Mouse (Mus musculus) ZHBTc4 (cell line): ENCODE measurements at regions not wholly inside any gene's neighbourhood (a gene's known extent, or its start where the extent isn't known, plus 50 kb on each side); places are given as distances from the start of the nearest gene placed in this dataset.
A peak's percentile ranks its signal among the peaks of the same experiment; 100 is the strongest.

Source experiments
- DNase-seq: peaks from one replicate; pipeline ENCODE4 v3.0.0-alpha.2; 2011; ENCODE audit warnings: low read depth, low spot score

DNA sequence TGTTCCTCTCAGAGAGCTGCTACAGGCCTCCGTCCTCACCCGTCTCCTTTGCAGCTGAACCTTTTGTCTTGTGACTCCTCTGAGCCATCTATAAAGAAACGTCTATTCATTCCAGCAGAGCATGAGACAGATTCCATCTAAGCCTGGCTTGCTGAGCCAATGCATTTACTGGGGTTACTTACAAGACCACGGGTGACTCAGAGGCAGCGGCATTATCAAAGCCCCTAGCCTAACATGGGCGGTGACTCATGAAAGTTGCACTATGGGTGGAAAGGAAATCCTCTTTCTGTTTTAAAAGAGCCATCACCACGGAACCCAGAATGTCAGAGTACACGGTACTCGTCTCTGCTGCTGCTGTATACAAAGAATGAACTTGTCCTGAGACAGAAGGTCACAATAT is 62.8 kb upstream of the Rbms3 start:
- peak; percentile 11 for DNase-seq

DNA sequence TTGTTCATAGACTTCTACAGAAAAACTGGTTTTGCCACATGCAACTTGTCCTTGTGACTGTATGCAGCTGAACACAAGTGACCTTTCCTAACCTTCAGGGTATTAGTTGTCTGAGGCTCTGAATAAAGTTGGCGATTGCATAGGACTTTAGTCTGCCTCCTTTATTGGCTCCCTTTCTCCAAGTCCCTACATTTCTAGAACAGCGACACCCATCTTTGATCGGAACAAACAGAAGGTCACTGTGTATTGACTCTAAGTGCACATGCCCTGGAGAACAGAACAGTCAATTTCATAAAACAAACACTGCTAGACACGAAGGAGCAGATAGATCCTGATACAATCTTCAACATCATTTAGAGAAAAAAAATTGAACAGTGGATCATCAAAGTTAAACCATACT is 60.2 kb upstream of the Rbms3 start:
- DNase-seq: no peak
